Mouse (Mus musculus): ENCODE data around the gene Ints3.

- TF ChIP-seq POLR2A (IDR thresholded peaks at IDR 0.05; ENCODE audit: borderline replicate concordance, extremely low read depth, insufficient read depth, insufficient read length, poor library complexity, severe bottlenecking) (no peak), CTCF (IDR thresholded peaks at IDR 0.05; ENCODE audit: borderline replicate concordance, extremely low read depth, insufficient read depth, insufficient read length) (no peak)
Observed at GRCm38 (mm10) chr3:90445417-90446200, 12.2 kb upstream of the Ints3 start.
